In genomic region chr12:58269505-58269904, GRCm38 (mm10) we compare ENCODE assay signal across 11 mouse cellular contexts. TPM values are rescaled to one million over a fixed set of nuclear protein-coding genes. Genes with fewer than 3 reads are reported as not detected.
DNase-seq lines count a peak whose midpoint lies in the region; ATAC-seq and TF ChIP-seq lines count a peak whose summit lies in the region.
"Had no signal": no experiment of that assay in that cellular context is flagged by ENCODE, and none has a peak within 500 bp of the region (broad histone marks: within the 10 kb centered on the region; RNA-seq: fewer than 3 reads in every experiment).

No protein-coding gene starts in this region.

- no peak for TF ChIP-seq POLR2A in liver, adult 2 months (IDR thresholded peaks at IDR 0.05; ENCODE audit: extremely low read depth, insufficient read depth, low read length)

- DNase-seq in heart, adult 11 months: no peak
- DNase-seq in liver, adult 2 months (ENCODE audit: extremely low read depth, low read depth, low spot score): no peak
- no peak for DNase-seq in liver, postnatal 0 days
- DNase-seq: cerebellum, adult 9-10 months; thymus, postnatal 25 days had no signal

- 61% methylated on average over 4 of the region's 4 CpGs for WGBS in heart, embryonic 15.5 days
- WGBS in liver, adult 2 months: 57% methylated on average over 4 of the region's 4 CpGs
- WGBS in liver, postnatal 0 days (ENCODE audit: insufficient replicate concordance): 61% methylated on average over 4 of the region's 4 CpGs
- 22% methylated on average over 4 of the region's 4 CpGs for WGBS in embryonic facial prominence, embryonic 13.5 days
- 60% methylated on average over 4 of the region's 4 CpGs for WGBS in stomach, embryonic 16.5 days

- H3K4me2 ChIP-seq in heart, embryonic 15.5 days: peak overlapping the region; percentile 71; the same call in 1 of the 2 replicates
- H3K4me2 ChIP-seq in liver, postnatal 0 days (ENCODE audit: low read depth, low read length): no peak overlapping the region
- peak overlapping the region; percentile 80 for H3K4me2 ChIP-seq in embryonic facial prominence, embryonic 13.5 days
- H3K4me2 ChIP-seq in stomach, embryonic 16.5 days (ENCODE audit: low read depth, low read length): no peak overlapping the region

- no peak for TF ChIP-seq CTCF in liver, adult 2 months (IDR thresholded peaks at IDR 0.05; ENCODE audit: low read depth, low read length)
- no peak for TF ChIP-seq CTCF in liver, postnatal 0 days (IDR thresholded peaks at IDR 0.05; ENCODE audit: low read depth)

- peak overlapping the region; percentile 83 for H3K27ac ChIP-seq in heart, embryonic 15.5 days
- peak overlapping the region; percentile 43 for H3K27ac ChIP-seq in liver, adult 2 months (replicated peaks; ENCODE audit: insufficient read depth, low read depth, low read length)
- no peak overlapping the region for H3K27ac ChIP-seq in liver, postnatal 0 days (ENCODE audit: low read depth)
- H3K27ac ChIP-seq in embryonic facial prominence, embryonic 13.5 days: peak overlapping the region; percentile 88; the same call in 1 of the 2 replicates
- 0 out of 2 replicates have a peak overlapping the region, but pooled peaks have one; percentile 9 for H3K27ac ChIP-seq in stomach, embryonic 16.5 days (ENCODE audit: low read length)
- H3K27ac ChIP-seq: liver, embryonic 15.5 days had no signal

- ATAC-seq in heart, embryonic 15.5 days (replicated peaks; ENCODE audit: insufficient number of reproducible peaks, insufficient read depth, low FRiP score, low read depth): no peak
- no peak for ATAC-seq in liver, postnatal 0 days
- ATAC-seq in embryonic facial prominence, embryonic 13.5 days (ENCODE audit: insufficient number of reproducible peaks, insufficient read depth, low FRiP score, low TSS enrichment, low read depth): no peak
- ATAC-seq in stomach, embryonic 16.5 days (ENCODE audit: insufficient read depth, low FRiP score): no peak
- ATAC-seq in megakaryocyte-erythroid progenitor cell, adult 5-6 weeks (replicated peaks; ENCODE audit: low FRiP score, low TSS enrichment, poor library complexity, severe bottlenecking): no peak

- H3K27me3 ChIP-seq in heart, embryonic 15.5 days: no peaks in the 10 kb centered on the region
- H3K27me3 ChIP-seq in liver, adult 2 months (ENCODE audit: control insufficient read depth, insufficient read depth, low read length): no peaks in the 10 kb centered on the region
- no peaks in the 10 kb centered on the region for H3K27me3 ChIP-seq in liver, postnatal 0 days (ENCODE audit: insufficient read depth, low read length)
- peaks cover 14% of the 10 kb centered on the region for H3K27me3 ChIP-seq in embryonic facial prominence, embryonic 13.5 days
- no peaks in the 10 kb centered on the region for H3K27me3 ChIP-seq in stomach, embryonic 16.5 days (ENCODE audit: control insufficient read depth, insufficient read depth, low read length)

- TF ChIP-seq EP300 in liver, postnatal 0 days (IDR thresholded peaks at IDR 0.05; ENCODE audit: low read depth): no peak

- H3K36me3 ChIP-seq in heart, embryonic 15.5 days: no peaks in the 10 kb centered on the region
- H3K36me3 ChIP-seq in liver, adult 2 months (ENCODE audit: control insufficient read depth, insufficient read depth, low read length): no peaks in the 10 kb centered on the region
- H3K36me3 ChIP-seq in liver, postnatal 0 days (replicated peaks; ENCODE audit: insufficient read depth, low read length): no peaks in the 10 kb centered on the region
- no peaks in the 10 kb centered on the region for H3K36me3 ChIP-seq in embryonic facial prominence, embryonic 13.5 days
- no peaks in the 10 kb centered on the region for H3K36me3 ChIP-seq in stomach, embryonic 16.5 days (ENCODE audit: control insufficient read depth, insufficient read depth, low read length)
- H3K36me3 ChIP-seq: hindbrain, embryonic 13.5 days; liver, embryonic 15.5 days had no signal

- peaks cover 6% of the 10 kb centered on the region for H3K4me1 ChIP-seq in heart, embryonic 15.5 days (replicated peaks)
- H3K4me1 ChIP-seq in liver, adult 2 months (ENCODE audit: control insufficient read depth, insufficient read depth, low read length): no peaks in the 10 kb centered on the region; the same call in 1 of the 2 replicates
- no peaks in the 10 kb centered on the region for H3K4me1 ChIP-seq in liver, postnatal 0 days (ENCODE audit: insufficient read depth)
- peaks cover 23% of the 10 kb centered on the region for H3K4me1 ChIP-seq in embryonic facial prominence, embryonic 13.5 days
- peaks cover 11% of the 10 kb centered on the region; the same call in 1 of the 2 replicates for H3K4me1 ChIP-seq in stomach, embryonic 16.5 days (ENCODE audit: control insufficient read depth, insufficient read depth, low read length)
- H3K4me1 ChIP-seq: liver, embryonic 15.5 days had no signal

- H3K9me3 ChIP-seq in heart, embryonic 15.5 days (replicated peaks): no peaks in the 10 kb centered on the region
- no peaks in the 10 kb centered on the region for H3K9me3 ChIP-seq in liver, postnatal 0 days (ENCODE audit: low read length)
- H3K9me3 ChIP-seq in embryonic facial prominence, embryonic 13.5 days: no peaks in the 10 kb centered on the region
- H3K9me3 ChIP-seq in stomach, embryonic 16.5 days (replicated peaks; ENCODE audit: control insufficient read depth, low read length): no peaks in the 10 kb centered on the region
- H3K9me3 ChIP-seq: hindbrain, embryonic 13.5 days; liver, embryonic 15.5 days had no signal

- H3K4me3 ChIP-seq in heart, embryonic 15.5 days: no peak overlapping the region
- H3K4me3 ChIP-seq in liver, adult 2 months (ENCODE audit: insufficient read depth, low read depth, low read length): no peak overlapping the region
- no peak overlapping the region for H3K4me3 ChIP-seq in liver, postnatal 0 days (ENCODE audit: low read depth, low read length)
- no peak overlapping the region for H3K4me3 ChIP-seq in embryonic facial prominence, embryonic 13.5 days
- no peak overlapping the region for H3K4me3 ChIP-seq in stomach, embryonic 16.5 days (replicated peaks; ENCODE audit: low read length)
- H3K4me3 ChIP-seq: liver, embryonic 15.5 days had no signal

- no peak overlapping the region for H3K9ac ChIP-seq in heart, embryonic 15.5 days
- H3K9ac ChIP-seq in liver, adult 2 months (ENCODE audit: low read depth, low read length): no peak overlapping the region
- no peak overlapping the region for H3K9ac ChIP-seq in liver, postnatal 0 days (replicated peaks)
- no peak overlapping the region for H3K9ac ChIP-seq in embryonic facial prominence, embryonic 13.5 days
- H3K9ac ChIP-seq in stomach, embryonic 16.5 days (ENCODE audit: low read length): no peak overlapping the region
- H3K9ac ChIP-seq: liver, embryonic 15.5 days had no signal

- H3K79me2 ChIP-seq in liver, adult 2 months (ENCODE audit: control insufficient read depth, insufficient read depth, low read length): 0 out of 2 replicates have a peak, but pooled peaks cover 3% of the 10 kb centered on the region

RNA-seq across cellular contexts. Expression of gene Clec14a, which starts 0.4 kb away (rescaled TPM):
- polyA plus RNA-seq in heart, embryonic 15.5 days (2015; fragmentation: Nextera tagmentation; extraction: Ambion mirVana): 17.9 and 18.6 TPM in 2 replicates
- total RNA-seq in liver, adult 2 months (2014; rRNA removed): 20.3 and 20.5 TPM in 2 replicates
- polyA plus RNA-seq in liver, adult 2 months (2012; rRNA removed): 2.6 and 4.5 TPM in 2 replicates
- 9.9 and 10.3 TPM in 2 replicates for polyA plus RNA-seq in liver, postnatal 0 days (2015; fragmentation: Nextera tagmentation; extraction: Ambion mirVana)
- 9.5 and 9.8 TPM in 2 replicates for polyA plus RNA-seq in embryonic facial prominence, embryonic 13.5 days (2015; fragmentation: Nextera tagmentation; extraction: Ambion mirVana)
- polyA plus RNA-seq in stomach, embryonic 16.5 days (2015; fragmentation: Nextera tagmentation; extraction: Ambion mirVana): 11.2 and 11.3 TPM in 2 replicates
- total RNA-seq in megakaryocyte-erythroid progenitor cell, adult 5-6 weeks (2014; fragmentation: Nextera tagmentation): not detected in 2 replicates
- total RNA-seq in megakaryocyte-erythroid progenitor cell, adult 5-6 weeks (2017): not detected in 2 replicates

RNA-seq across cellular contexts. Expression of gene Sstr1, which starts 57.9 kb away (rescaled TPM):
- 0.11 and 0.44 TPM in 2 replicates for polyA plus RNA-seq in heart, embryonic 15.5 days (2015; fragmentation: Nextera tagmentation; extraction: Ambion mirVana)
- 0.07 TPM in 1 of 2 replicates, not detected in the other for total RNA-seq in liver, adult 2 months (2014; rRNA removed)
- not detected in 2 replicates for polyA plus RNA-seq in liver, adult 2 months (2012; rRNA removed)
- not detected in 2 replicates for polyA plus RNA-seq in liver, postnatal 0 days (2015; fragmentation: Nextera tagmentation; extraction: Ambion mirVana)
- 2.2 and 5.0 TPM in 2 replicates for polyA plus RNA-seq in embryonic facial prominence, embryonic 13.5 days (2015; fragmentation: Nextera tagmentation; extraction: Ambion mirVana)
- polyA plus RNA-seq in stomach, embryonic 16.5 days (2015; fragmentation: Nextera tagmentation; extraction: Ambion mirVana): 1.1 and 1.2 TPM in 2 replicates
- not detected in 2 replicates for total RNA-seq in megakaryocyte-erythroid progenitor cell, adult 5-6 weeks (2014; fragmentation: Nextera tagmentation)
- total RNA-seq in megakaryocyte-erythroid progenitor cell, adult 5-6 weeks (2017): not detected in 2 replicates
- polyA plus RNA-seq: liver, embryonic 15.5 days had no signal

Comparison
In these comparisons a context has a peak if more than half of its experiments do, and no peak if none do; other contexts are left out.
1. H3K4me2 ChIP-seq: peak in heart, embryonic 15.5 days (single experiment) and embryonic facial prominence, embryonic 13.5 days (single experiment); none in liver, postnatal 0 days (single experiment) and stomach, embryonic 16.5 days (single experiment).